Mouse (Mus musculus) lung, adult 18-20 months (tissue): ENCODE measurements around the gene Pom121l2.

Source experiments
- DNase-seq, 2 experiments: peaks; one replicate each; pipeline ENCODE4 v3.0.0; 2022; ENCODE audit warnings: mixed read lengths in 2 of 2

The Pom121l2 gene

DNA sequence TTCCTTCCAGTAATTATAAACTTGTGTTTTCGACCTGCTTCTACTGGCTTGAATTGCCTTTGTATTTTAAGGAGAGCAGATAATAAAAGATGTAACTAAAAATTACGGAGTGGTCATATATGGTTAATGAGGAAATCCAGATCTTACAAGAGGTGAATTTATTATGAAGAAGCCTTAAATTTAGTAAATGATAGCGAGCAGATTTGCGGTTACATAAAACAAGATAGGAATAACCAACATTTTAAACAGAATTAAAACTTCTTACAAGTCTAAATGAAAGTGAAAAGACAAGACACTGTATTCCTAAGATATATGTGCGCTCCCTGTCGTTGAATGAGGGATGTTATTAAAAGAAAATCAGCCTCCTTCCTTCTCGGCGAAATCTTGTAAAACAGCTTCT, 13.9 kb downstream of the Pom121l2 start:
- no peak for DNase-seq

GRCm38 (mm10) chr13:21995331-21995914, 14.4 kb downstream of the Pom121l2 start:
- DNase-seq, result no peak

- no peak for DNase-seq
Observed at GRCm38 (mm10) chr13:21996101-21996839, 15.3 kb downstream of the Pom121l2 start.

DNA sequence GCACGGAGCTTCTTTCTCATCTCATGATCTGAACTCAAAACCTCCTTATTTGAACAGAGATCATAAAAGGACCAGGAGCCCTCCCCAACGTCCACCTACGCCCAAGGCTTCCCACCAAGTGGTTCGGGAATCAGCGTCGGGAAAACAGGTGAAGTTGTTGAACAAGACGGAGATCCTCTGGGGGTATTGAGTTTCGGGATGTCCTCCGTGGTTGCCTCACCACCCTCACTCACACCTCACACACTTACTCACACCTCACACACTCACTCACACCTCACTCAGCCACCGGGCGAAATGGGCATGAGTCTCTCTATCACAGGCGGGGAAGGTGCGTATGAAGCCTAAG, 15.8 kb downstream of the Pom121l2 start:
- no peak for DNase-seq

DNA sequence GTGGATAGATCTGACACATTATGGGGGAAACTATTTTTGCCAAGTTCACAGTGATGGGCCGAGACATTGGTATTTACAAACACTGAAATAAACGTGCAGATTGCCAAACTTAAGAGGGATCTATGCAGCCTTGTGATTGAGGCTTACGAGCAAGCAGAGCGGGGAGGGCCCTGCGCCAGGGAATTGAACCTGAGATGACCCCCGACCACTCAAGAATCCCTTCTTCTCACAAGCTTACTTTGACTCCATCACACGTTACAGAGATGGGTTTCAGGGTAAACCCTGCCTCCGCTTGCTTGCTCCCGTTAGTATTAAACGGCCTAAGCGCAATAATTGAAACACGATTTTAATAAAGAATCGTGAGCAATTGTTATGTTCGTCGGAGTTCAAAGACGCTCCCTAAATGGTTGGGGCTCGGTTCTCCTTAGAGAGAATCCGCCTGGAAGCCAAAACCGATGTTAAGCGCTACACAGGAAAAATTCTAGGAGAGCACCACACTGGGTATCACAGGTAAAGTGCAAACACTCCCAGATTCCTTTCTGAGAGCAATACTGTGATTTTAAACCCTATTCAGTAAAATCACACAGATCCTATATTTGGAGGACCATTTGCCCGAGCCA, 16.3 kb downstream of the Pom121l2 start:
- no peak for DNase-seq

GRCm38 (mm10) chr13:21997821-21998220, 16.8 kb downstream of the Pom121l2 start:
- DNase-seq, result no peak

GRCm38 (mm10) chr13:21998412-21998811, 17.4 kb downstream of the Pom121l2 start:
- DNase-seq, result no peak

DNA sequence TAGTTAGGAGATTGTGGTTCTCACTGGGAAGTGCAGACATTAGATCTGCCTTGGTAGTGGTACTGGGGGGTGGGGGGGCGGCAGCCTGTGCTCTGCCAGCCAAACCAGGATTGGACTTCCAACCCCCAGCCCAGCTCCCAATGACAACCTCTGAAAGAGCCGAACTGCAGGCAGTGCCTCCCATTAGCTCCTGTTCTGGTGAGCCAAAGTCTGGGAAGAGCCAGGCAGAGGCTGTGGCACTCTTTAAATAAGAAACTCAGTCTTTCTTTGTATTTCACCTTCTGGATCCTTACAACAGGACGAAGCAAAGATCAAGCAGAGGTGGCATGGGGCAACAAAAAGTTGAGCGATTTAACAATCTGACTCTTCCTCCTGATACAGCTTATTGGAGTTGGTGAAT, 18.2 kb downstream of the Pom121l2 start:
- DNase-seq, result no peak

DNA sequence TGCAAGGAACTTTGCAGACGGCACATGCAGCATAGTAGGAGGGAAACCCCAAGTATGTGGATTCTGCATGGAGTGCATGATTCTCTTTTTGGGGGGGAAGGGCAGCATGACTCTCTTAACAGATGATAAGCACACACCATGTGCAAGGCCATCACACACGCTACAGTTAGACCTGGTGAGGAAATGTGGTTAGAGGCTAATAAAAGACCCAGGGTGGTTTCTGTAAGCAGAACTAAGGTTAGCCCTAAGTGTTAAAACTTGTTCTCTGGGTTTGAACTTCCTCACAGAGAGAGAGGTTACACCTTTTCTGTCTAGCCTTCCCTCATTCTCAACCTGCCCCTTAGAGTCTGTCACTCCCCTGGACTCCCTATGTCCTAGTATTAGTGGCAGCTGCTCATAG, 20.4 kb downstream of the Pom121l2 start:
- DNase-seq, result no peak

GRCm38 (mm10) chr13:22001823-22002222, 20.8 kb downstream of the Pom121l2 start:
- DNase-seq, result no peak

DNA sequence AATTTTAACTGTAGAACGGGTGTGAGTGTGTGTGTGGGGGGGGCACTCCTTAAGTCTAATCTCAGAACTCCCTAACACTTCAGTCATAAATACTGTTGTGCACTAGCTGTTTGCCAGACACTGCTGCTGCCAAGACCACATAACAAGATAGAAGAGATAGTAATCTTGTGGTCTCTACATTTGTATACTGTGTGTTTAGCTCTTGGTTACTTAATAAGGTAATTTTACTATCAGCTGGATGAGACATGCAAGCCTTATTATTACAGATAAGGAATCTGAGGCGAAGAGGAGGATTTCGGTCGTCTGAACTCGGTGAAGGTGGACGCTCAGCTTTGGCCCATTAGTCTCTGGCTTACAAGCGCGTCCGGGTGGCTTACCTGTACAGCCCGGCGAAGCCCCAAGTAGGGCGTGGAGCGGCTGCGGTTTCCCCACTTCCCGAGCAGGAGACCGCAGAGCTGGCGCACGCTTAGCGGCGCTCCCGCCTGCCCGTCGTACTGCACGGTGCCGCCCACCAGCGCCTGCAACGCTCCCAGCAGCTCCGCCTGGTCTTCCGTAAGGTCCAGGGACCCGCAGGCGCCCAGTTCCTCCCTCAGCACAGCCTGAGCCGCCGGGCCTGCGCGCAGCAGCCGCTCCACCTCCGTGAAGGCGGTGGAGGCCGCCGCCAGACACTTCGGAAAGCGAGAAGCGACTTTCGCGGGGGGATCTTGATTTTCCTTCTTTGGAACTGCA, 24.8 kb downstream of the Pom121l2 start:
- DNase-seq, result peak; percentile 50 to 52

GRCm38 (mm10) chr13:22006334-22007120, 25.5 kb downstream of the Pom121l2 start:
- DNase-seq, result peak; percentile 74 to 77

DNA sequence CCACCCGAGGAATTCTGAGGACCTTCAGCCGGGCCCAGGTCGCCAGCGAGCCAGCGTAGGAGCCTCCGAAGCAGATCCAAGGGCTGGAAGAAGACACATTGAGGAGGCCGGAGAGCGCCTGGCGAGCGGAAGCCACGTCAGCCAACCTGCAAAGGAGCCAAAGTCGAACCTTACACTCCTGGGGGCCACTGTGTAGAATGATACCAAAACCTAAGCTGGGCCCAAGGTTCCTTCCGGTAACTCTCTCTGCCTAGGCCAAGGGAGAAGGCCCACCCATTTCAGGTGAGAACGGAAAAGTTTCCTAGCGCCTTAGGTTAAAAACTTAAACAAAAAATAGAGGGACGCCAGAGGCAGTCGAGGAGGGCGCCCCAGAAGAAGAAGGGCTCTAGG, 26.1 kb downstream of the Pom121l2 start:
- DNase-seq, result no peak

DNA sequence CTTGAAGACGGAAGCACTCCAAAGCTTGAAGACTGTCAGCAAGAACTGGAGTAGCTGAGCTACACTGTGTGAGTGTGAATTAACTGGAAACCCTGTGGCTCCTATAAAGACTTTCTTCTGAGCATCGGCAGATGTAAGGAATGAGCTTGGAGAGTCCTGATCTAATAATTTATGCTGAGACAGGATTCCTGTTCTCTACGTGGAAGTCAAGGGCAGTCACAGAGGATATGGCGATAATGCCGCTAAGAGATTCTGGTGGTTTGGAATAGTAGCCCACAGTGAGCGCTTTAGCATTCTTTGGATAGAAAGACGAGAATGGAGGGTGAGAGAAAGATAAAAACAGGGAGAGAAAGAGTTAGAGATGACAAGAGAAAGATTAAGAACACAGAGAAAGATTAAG, 26.9 kb downstream of the Pom121l2 start:
- DNase-seq, result no peak

DNA sequence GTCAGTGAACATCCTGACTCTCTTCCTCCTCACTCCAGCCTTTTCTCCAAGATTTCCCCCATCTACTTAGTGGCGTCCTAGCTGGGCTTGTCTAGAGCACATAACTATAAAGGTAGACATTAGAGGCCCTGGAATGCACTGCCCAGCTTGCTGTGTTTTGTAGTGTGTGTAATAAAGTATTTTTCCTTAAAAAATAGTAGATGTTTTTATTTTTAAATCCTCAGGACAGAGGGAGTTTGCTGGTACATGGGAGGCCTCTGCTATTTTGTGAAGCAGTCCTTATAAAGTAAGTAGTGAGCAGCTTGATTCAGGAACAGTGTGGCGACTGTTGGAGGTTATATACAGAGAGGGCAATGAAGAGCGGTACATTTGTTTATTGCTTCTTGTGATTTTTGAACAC, 27.7 kb downstream of the Pom121l2 start:
- DNase-seq, result no peak

- no peak for DNase-seq
Observed at GRCm38 (mm10) chr13:22009642-22010041, 28.6 kb downstream of the Pom121l2 start, which contains the start of gene Prss16. Prss16 (minus strand) TSS chr13:22009742.

GRCm38 (mm10) chr13:22013716-22014115, 32.7 kb downstream of the Pom121l2 start:
- no peak for DNase-seq

DNA sequence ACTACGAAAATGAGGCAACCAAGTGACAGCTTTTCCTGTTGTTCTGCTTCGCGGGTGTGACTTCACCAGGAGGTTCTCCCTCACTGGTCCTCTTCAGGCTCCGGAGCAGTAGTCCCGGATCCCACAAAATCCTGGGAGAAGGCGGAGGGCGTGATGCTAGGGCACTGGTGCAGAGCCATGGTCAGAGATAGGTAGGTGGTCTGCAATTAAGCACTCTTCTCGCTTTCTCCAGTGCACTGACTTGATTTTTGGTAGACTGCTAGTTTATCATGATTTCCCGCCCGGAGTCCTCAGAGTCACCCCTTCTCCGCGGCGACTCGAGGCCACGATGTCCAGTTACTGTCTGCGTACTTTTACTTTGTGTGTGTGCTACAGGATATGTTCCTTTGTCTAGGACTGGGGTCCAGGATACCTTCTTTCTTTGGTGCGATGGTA, 33.4 kb downstream of the Pom121l2 start:
- no peak for DNase-seq

DNA sequence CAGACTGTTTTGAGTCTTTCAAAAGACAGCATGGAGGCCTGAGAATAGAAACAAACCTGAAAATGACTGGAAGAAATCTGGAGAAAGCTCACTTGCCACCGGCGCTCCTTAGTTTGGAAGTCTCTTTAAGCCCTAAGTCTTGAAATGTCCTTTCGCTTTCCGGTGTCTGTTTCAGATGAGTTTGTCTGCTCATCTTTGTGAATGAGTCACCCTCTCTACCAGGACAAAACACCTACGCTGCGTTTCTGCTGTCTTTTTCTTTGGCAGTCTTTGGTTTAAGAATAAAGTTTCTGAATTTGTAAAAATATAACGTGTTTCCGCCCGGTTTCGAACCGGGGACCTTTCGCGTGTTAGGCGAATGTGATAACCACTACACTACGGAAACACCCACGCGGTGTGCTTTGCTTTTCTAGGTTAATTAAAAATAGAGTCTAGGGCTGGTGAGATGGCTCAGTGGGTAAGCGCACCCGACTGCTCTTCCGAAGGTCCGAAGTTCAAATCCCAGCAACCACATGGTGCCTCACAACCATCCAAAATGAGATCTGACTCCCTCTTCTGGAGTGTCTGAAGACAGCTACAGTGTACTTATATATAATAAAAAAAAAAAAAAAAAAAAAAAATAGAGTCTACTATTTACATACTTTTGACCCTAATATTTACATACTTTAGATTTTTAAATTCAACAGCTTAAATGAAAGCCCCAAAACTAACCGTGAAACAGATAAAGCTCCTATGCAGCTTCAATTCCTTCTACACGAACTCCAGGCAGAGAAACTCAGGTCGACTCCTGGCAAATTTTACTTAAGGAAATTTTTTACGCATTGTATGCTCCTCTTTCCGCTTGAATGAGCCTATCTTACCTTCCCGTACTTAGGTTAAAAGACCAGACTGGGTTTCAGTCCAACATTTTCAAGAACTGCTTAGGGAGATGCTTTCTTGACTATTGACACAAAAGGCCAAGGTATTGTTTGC, 34.8 kb downstream of the Pom121l2 start:
- DNase-seq, result peak; percentile 60 to 68

GRCm38 (mm10) chr13:22019934-22020835, 39.2 kb downstream of the Pom121l2 start:
- DNase-seq, result no peak
